In genomic region chr2:57395071-57395470, GRCm38 (mm10) we compare ENCODE assay signal across 9 mouse cellular contexts.
"Had no signal": no experiment of that assay in that cellular context is flagged by ENCODE, and none has a peak within 500 bp of the region (broad histone marks: within the 10 kb centered on the region; RNA-seq: fewer than 3 reads in every experiment).

No protein-coding gene starts in this region.

- DNase-seq: liver, postnatal 0 days; lung, adult 2 months; lung, postnatal 14 days; lung, postnatal 36 days; right cerebral cortex, postnatal 14 days; spleen, adult 18-20 months; thymus, adult 18-20 months; thymus, postnatal 14 days; thymus, postnatal 36 days had no signal
